Mouse (Mus musculus): ENCODE results near the gene Vmn2r56. TPM values are rescaled to one million over a fixed set of nuclear protein-coding genes. Genes with fewer than 3 reads are reported as not detected.
"Not testable (repeated sequence)": the region's sequence is repeated elsewhere in the genome, so short reads cannot be mapped to it uniquely, and the experiment has no call there.

The Vmn2r56 gene
- total RNA-seq (2018; cell fraction: chromatin; rRNA removed), result not detected
- total RNA-seq (2018; cell fraction: cytosol; rRNA removed), result not detected
- total RNA-seq (2018; cell fraction: nucleus; rRNA removed), result not detected
- polyA plus RNA-seq (2018), result not detected in 3 replicates

DNA sequence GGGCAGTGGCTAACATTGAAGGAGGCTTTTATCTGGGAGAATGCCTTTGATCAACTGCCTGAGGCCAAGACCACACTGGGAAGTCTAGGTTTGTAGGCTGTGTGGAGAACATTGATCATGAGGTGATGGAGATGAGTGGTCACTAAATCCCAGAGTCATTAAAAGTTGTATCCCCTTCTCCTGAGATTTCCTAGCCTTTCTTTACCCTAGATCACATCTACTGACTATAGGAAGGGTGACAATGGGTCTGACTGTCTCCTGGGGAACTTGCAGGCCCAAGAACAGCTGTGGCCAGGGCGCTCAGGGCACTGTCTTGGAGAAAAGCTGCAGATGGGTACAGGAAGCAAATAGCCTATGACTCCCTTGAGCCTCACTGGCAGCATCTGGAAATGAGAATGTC, at the start of gene Vmn2r56:
Gene Vmn2r56, minus strand, starts transcription at position 101 of the 400 bp plus-strand sequence.
- WGBS (ENCODE audit: missing documents), result 50% methylated on average over 1 of the region's 1 CpGs
- Histone ChIP-seq H3K36me3 (ENCODE audit: inconsistent target) (no peaks in the 10 kb centered on the region), H3K27ac (no peak within 1 kb of the TSS), H3K4me3 (ENCODE audit: inconsistent target) (no peak within 1 kb of the TSS), H3K79me2 (ENCODE audit: inconsistent target) (no peaks in the 10 kb centered on the region)

DNA sequence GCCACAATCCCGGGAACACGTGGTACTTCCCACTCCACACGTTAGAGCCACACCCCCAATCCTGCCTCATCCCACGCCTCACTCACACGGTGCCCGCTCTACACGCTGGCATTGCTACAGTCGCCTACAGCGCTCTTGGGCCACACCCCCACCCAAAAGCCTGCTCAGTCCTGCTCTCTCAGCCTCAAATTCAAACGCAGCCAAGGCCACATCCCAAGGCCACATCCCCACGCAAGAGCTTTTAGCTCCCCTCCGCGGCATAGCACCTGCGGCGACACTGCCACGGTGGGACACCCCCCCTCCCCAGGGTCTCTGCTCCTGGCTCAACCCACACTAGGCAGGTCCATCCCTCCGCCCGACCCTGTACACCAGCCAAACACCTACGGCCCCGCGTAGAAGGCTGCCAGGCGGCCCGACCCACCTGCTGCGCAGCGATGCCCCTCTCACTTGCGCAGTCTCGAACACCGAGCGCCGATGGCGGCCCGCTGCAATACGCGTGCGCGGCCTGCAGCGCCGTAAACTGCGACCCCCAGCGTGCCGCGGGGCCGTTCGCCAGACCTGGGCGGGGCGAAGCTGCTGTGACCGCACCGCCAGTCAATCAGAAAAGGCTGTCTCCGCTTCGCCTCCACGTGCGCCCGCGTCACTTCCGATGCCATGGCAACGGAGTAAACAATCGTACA, 45.5 kb upstream of the Vmn2r56 start:
- Histone ChIP-seq H3K4me3 (ENCODE audit: inconsistent target) (peak overlapping the region; percentile 16; the same call in 1 of the 2 replicates), H3K79me2 (ENCODE audit: inconsistent target) (no peaks in the 10 kb centered on the region), H3K27ac (no peak overlapping the region), H3K36me3 (ENCODE audit: inconsistent target) (no peaks in the 10 kb centered on the region)
- under 1% methylated on average over 49 of the region's 57 CpGs for WGBS (ENCODE audit: missing documents)

GRCm38 (mm10) chr7:12779782-12780150, 45.0 kb upstream of the Vmn2r56 start:
- 45% methylated on average over 10 of the region's 10 CpGs for WGBS (ENCODE audit: missing documents)
- Histone ChIP-seq H3K36me3 (ENCODE audit: inconsistent target) (no peaks in the 10 kb centered on the region), H3K4me3 (ENCODE audit: inconsistent target) (peak overlapping the region; percentile 16; the same call in 1 of the 2 replicates), H3K79me2 (ENCODE audit: inconsistent target) (no peaks in the 10 kb centered on the region), H3K27ac (no peak overlapping the region)

- Histone ChIP-seq H3K79me2 (ENCODE audit: inconsistent target) (no peaks in the 10 kb centered on the region), H3K36me3 (ENCODE audit: inconsistent target) (no peaks in the 10 kb centered on the region), H3K27ac (no peak overlapping the region), H3K4me3 (ENCODE audit: inconsistent target) (no peak overlapping the region)
- WGBS (ENCODE audit: missing documents), result 94% methylated on average over 5 of the region's 5 CpGs
Observed at GRCm38 (mm10) chr7:12779141-12779540, 44.3 kb upstream of the Vmn2r56 start.

DNA sequence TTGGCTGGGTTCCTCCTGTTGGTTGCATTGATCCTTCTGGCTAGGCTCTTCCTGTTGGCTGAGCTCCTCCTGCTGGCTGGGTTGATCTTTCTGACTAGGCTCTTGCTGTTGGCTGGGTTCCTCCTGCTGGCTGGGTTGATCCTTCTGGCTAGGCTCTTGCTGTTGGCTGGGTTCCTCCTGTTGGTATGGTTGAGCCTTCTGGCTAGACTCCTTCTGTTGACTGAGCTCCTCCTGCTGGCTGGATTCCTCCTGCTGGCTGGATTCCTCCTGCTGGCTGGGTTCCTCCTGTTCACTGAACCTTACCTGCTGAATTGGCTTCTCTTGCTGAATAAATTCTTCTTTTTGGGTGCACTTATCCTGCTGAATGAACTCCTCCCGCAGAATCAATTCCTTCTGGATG, 39.8 kb upstream of the Vmn2r56 start:
- no peak overlapping the region for H3K4me3 ChIP-seq (ENCODE audit: inconsistent target)
- H3K27ac ChIP-seq, result no peak overlapping the region
- 83% methylated on average over 1 of the region's 1 CpGs for WGBS (ENCODE audit: missing documents)
- no peaks in the 10 kb centered on the region for H3K79me2 ChIP-seq (ENCODE audit: inconsistent target)
- H3K36me3 ChIP-seq (ENCODE audit: inconsistent target), result no peaks in the 10 kb centered on the region

GRCm38 (mm10) chr7:12774111-12774510, 39.3 kb upstream of the Vmn2r56 start:
- Histone ChIP-seq H3K27ac (no peak overlapping the region), H3K36me3 (ENCODE audit: inconsistent target) (no peaks in the 10 kb centered on the region), H3K4me3 (ENCODE audit: inconsistent target) (no peak overlapping the region), H3K79me2 (ENCODE audit: inconsistent target) (no peaks in the 10 kb centered on the region)
- WGBS (ENCODE audit: missing documents), result 95% methylated on average over 9 of the region's 9 CpGs

- H3K4me3 ChIP-seq (ENCODE audit: inconsistent target), result no peak overlapping the region
- H3K36me3 ChIP-seq (ENCODE audit: inconsistent target), result no peaks in the 10 kb centered on the region
- no peak overlapping the region for H3K27ac ChIP-seq
- WGBS (ENCODE audit: missing documents), result 75% methylated on average over 21 of the region's 24 CpGs
- no peaks in the 10 kb centered on the region for H3K79me2 ChIP-seq (ENCODE audit: inconsistent target)
Observed at GRCm38 (mm10) chr7:12749431-12750198, 14.8 kb upstream of the Vmn2r56 start.

- H3K27ac ChIP-seq; H3K79me2 ChIP-seq (ENCODE audit: inconsistent target): not testable (repeated sequence)
- WGBS (ENCODE audit: missing documents), result 96% methylated on average over 3 of the region's 3 CpGs
Observed at GRCm38 (mm10) chr7:12684903-12685302, 49.9 kb downstream of the Vmn2r56 start, which contains the start of gene Vmn2r55. Gene Vmn2r55, minus strand, starts transcription at chr7:12685003.

GRCm38 (mm10) chr7:12640219-12640618, 94.6 kb downstream of the Vmn2r56 start, which contains the start of gene Vmn2r54:
Gene Vmn2r54, minus strand, starts transcription at chr7:12640319.
- H3K79me2 ChIP-seq (ENCODE audit: inconsistent target); H3K4me3 ChIP-seq (ENCODE audit: inconsistent target); H3K27ac ChIP-seq; H3K36me3 ChIP-seq (ENCODE audit: inconsistent target): not testable (repeated sequence)
- WGBS (ENCODE audit: missing documents), result 84% methylated on average over 3 of the region's 4 CpGs

More at GRCm38 (mm10) chr7:12684903-12685302, 49.9 kb downstream of the Vmn2r56 start, which contains the start of gene Vmn2r55:
- not testable (repeated sequence) for H3K4me3 ChIP-seq (ENCODE audit: inconsistent target); H3K36me3 ChIP-seq (ENCODE audit: inconsistent target)

Other genes with a start within 250 kb of the Vmn2r56 start
- gene 2900092C05Rik, start 222.5 kb downstream of the Vmn2r56 start, polyA plus RNA-seq (2018), result not detected in 3 replicates
- gene Vmn2r53, start 126.2 kb downstream of the Vmn2r56 start, polyA plus RNA-seq (2018), result not detected in 3 replicates
- gene Vmn2r54, start 94.7 kb downstream of the Vmn2r56 start, polyA plus RNA-seq (2018), result not detected in 3 replicates
- gene Vmn2r55, start 50.0 kb downstream of the Vmn2r56 start, polyA plus RNA-seq (2018), result not detected in 3 replicates
- 0.43 to 1.0 TPM (median 0.47 TPM) in 3 replicates for gene Zscan18, start 68.6 kb upstream of the Vmn2r56 start, polyA plus RNA-seq (2018)
- 6.3 to 6.9 TPM (median 6.3 TPM) in 3 replicates for gene Zfp329, start 83.9 kb upstream of the Vmn2r56 start, polyA plus RNA-seq (2018)
- gene Zfp110, start 99.8 kb upstream of the Vmn2r56 start, polyA plus RNA-seq (2018), result 17.3 to 21.6 TPM (median 21.1 TPM) in 3 replicates
- 1.6 to 2.1 TPM (median 1.9 TPM) in 3 replicates for gene Zfp128, start 146.2 kb upstream of the Vmn2r56 start, polyA plus RNA-seq (2018)
- gene Zscan22, start 162.8 kb upstream of the Vmn2r56 start, polyA plus RNA-seq (2018), result 5.2 to 9.0 TPM (median 7.8 TPM) in 3 replicates
- gene Rps5, start 187.3 kb upstream of the Vmn2r56 start, polyA plus RNA-seq (2018), result 260 to 917 TPM (median 815 TPM) in 3 replicates
- 0.07 TPM in 1 of 3 replicates, not detected in the others for gene Rnf225, start 192.4 kb upstream of the Vmn2r56 start, polyA plus RNA-seq (2018)
- 3.0 to 3.7 TPM (median 3.1 TPM) in 3 replicates for gene Zfp324, start 230.8 kb upstream of the Vmn2r56 start, polyA plus RNA-seq (2018)
- gene Zfp446, start 242.8 kb upstream of the Vmn2r56 start, polyA plus RNA-seq (2018), result 1.6 to 1.8 TPM (median 1.7 TPM) in 3 replicates